Mouse (Mus musculus) megakaryocyte-erythroid progenitor cell, adult 5 weeks (primary cell): ENCODE data around the gene Kcnk13. TPM values are rescaled to one million over a fixed set of nuclear protein-coding genes. Genes with fewer than 3 reads are reported as not detected.

Source experiments
- polyA plus RNA-seq: library from polyadenylated mRNA; stranded (reverse); fragments of >175 nt; gene quantifications from 2 replicates; pipeline ENCODE4 v1.2.3, GENCODE M21; 2012

Gene Kcnk13
- polyA plus RNA-seq = 0.11 and 0.16 TPM in 2 replicates

DNA sequence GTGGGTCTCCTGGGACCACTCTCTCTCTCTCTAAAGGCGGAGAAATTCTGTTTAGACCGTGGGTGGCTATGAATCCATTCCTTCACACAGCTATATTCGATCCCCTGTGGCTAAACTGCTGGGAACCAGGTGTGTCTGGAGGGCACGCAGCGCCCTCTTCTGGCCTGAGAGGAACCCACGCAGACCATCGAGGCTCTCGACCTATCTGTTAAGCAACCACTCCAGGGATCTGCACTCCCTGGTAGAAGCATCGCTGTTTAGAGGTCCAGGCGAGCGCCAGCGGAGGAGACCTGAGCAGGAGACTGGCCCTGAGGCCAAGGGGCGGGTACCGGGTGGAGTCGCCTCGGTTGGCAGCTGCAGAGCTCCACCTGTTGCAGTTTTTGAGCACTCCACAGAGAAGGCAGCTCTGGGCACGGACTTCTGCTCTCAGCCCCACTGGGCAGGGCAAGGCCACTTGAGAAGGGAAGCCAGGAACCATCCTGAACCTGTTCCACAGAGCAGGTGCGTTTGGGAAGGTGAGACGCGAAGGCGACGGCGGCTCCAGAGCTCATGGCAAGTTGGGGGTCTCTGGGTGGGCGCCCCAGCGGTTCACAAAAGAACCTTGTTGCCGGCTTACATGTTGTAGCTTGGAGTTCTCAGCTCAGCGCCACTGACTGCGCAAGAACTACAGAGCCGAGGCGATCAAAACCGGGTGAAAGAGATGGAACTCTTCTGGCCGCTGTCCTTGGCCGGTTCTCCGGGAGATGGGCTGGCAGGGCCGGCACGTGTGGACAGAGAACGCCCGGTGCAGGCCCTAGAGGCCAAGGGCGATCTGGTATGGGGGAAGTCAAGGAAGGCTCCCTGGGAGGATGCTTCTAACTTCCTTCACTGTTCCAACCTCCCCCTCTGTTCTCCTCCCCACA, at the start of gene Kcnk13:
Kcnk13 (plus strand) TSS at position 199 of the 902 bp plus-strand sequence.

DNA sequence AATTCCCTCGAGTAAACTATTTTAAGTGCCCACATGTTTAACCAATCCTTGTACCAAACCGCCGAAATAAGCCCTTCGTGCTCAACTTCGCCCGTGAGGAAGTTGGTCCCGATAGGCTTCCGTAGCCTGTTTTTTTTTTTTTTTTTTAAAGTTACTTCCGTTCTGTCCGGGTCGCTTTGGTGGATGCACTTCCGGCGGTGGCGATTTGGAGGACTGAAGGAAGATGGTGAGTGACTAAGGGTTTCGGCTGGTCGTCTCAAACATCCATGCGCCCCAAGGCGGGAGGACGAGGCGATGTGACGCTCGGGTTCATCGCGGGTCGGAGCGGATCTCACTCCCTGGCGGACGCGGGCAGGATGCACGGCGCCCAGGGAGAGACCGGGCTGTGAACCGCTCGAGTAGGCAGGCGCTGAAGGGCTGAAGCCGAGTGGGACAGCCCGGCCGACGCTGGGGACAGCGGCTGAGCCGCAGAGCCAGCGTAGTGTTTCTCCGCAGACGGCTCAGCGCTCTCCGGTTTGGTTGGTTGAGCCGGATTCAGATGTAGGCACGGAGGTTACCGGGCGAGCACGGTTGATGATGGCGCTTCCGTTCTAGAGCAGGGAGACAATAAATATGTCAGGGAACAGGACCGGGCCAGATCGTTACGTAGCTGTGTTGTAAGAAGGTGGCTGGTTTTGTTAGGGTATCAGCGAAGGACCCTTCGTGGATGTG, 145.8 kb downstream of the Kcnk13 start, which contains the start of gene Psmc1:
Psmc1 (plus strand) TSS at position 169 of the 711 bp plus-strand sequence.

Other genes starting within 250 kb of the Kcnk13 start
- 6.1 and 10.1 TPM in 2 replicates for gene Efcab11, start 80.1 kb upstream of the Kcnk13 start, polyA plus RNA-seq
- 9.7 TPM in 2 replicates for gene Tdp1, start 80.0 kb upstream of the Kcnk13 start, polyA plus RNA-seq
- gene Psmc1, start 145.7 kb downstream of the Kcnk13 start, polyA plus RNA-seq = 28.5 and 40.8 TPM in 2 replicates
- 8.3 and 9.9 TPM in 2 replicates for gene Nrde2, start 195.2 kb downstream of the Kcnk13 start, polyA plus RNA-seq
- 685 and 838 TPM in 2 replicates for gene Calm1, start 234.9 kb downstream of the Kcnk13 start, polyA plus RNA-seq